Mouse (Mus musculus) embryonic facial prominence, embryonic 10.5 days (tissue): ENCODE data around the gene Gucy2g. TPM values are rescaled to one million over a fixed set of nuclear protein-coding genes. Genes with fewer than 3 reads are reported as not detected.

Source experiments
- DNase-seq: peaks from one replicate; pipeline ENCODE4 v3.0.0-alpha.2; 2017; ENCODE audit warnings: low spot score
- H3K27ac ChIP-seq: fragments of 300-500 bp; sonication (generic); replicated peaks from 2 replicates; pipeline ENCODE4 v1.5.1; 2016; ENCODE audit warnings: mild to moderate bottlenecking
- H3K27me3 ChIP-seq: fragments of 300-500 bp; sonication (generic); replicated peaks from 2 replicates; pipeline ENCODE4 v1.6.1; 2016; ENCODE audit warnings: low read depth, mild to moderate bottlenecking; ENCODE audit not compliant: poor library complexity, severe bottlenecking
- H3K36me3 ChIP-seq: fragments of 300-500 bp; sonication (generic); replicated peaks from 2 replicates; pipeline ENCODE4 v1.6.1; 2016; ENCODE audit warnings: mild to moderate bottlenecking, moderate library complexity
- H3K4me1 ChIP-seq: fragments of 300-500 bp; sonication (generic); 2 replicates; pipeline ENCODE4 v1.6.1; 2016
- H3K4me3 ChIP-seq: fragments of 300-500 bp; sonication (generic); 2 replicates; pipeline ENCODE4 v1.5.1; 2016; ENCODE audit warnings: mild to moderate bottlenecking, moderate library complexity
- H3K9me3 ChIP-seq: fragments of 300-500 bp; sonication (generic); 2 replicates; pipeline ENCODE4 v1.6.1; 2016; ENCODE audit warnings: mild to moderate bottlenecking
- WGBS: fragments of 180-500 bp; shearing (Covaris S2); methylation state at CpG from one replicate; pipeline ENCODE4 v1.1.7; 2016; 5-methylcytosine and 5-hydroxymethylcytosine counted together
- polyA plus RNA-seq: library from polyadenylated mRNA; unstranded; fragments of >200 nt; fragmentation: Nextera tagmentation; extraction: Ambion mirVana; gene quantifications from 2 replicates; pipeline ENCODE4 v1.2.1, GENCODE M21; 2016

Gucy2g gene
- polyA plus RNA-seq: not detected in 2 replicates

GRCm38 (mm10) chr19:55241186-55241645 lies at the start of gene Gucy2g:
Gene Gucy2g (minus strand): TSS chr19:55241236.
- H3K4me1 ChIP-seq: peaks cover 8% of the 10 kb centered on the region
- no peaks in the 10 kb centered on the region for H3K9me3 ChIP-seq
- H3K27ac ChIP-seq: no peak within 1 kb of the TSS
- no peak for DNase-seq
- H3K4me3 ChIP-seq: no peak within 1 kb of the TSS
- H3K27me3 ChIP-seq: no peaks in the 10 kb centered on the region
- H3K36me3 ChIP-seq: no peaks in the 10 kb centered on the region
- 78% methylated on average over 6 of the region's 6 CpGs for WGBS

- no peak overlapping the region for H3K4me3 ChIP-seq
- no peak for DNase-seq
Observed at GRCm38 (mm10) chr19:55288974-55289373, 47.9 kb upstream of the Gucy2g start.

GRCm38 (mm10) chr19:55286034-55286433 lies 45.0 kb upstream of the Gucy2g start:
- peaks cover 47% of the 10 kb centered on the region for H3K36me3 ChIP-seq
- no peaks in the 10 kb centered on the region for H3K4me1 ChIP-seq
- WGBS: 85% methylated on average over 4 of the region's 4 CpGs
- no peak overlapping the region for H3K27ac ChIP-seq
- no peak overlapping the region for H3K4me3 ChIP-seq
- no peaks in the 10 kb centered on the region for H3K27me3 ChIP-seq
- H3K9me3 ChIP-seq: no peaks in the 10 kb centered on the region
- no peak for DNase-seq

More at GRCm38 (mm10) chr19:55288974-55289373, 47.9 kb upstream of the Gucy2g start:
- H3K27ac ChIP-seq: no peak overlapping the region
- H3K4me1 ChIP-seq: no peaks in the 10 kb centered on the region
- H3K36me3 ChIP-seq: peaks cover 36% of the 10 kb centered on the region
- H3K9me3 ChIP-seq: no peaks in the 10 kb centered on the region
- H3K27me3 ChIP-seq: no peaks in the 10 kb centered on the region

GRCm38 (mm10) chr19:55284093-55284492 lies 43.1 kb upstream of the Gucy2g start:
- H3K9me3 ChIP-seq: no peaks in the 10 kb centered on the region
- no peaks in the 10 kb centered on the region for H3K4me1 ChIP-seq
- DNase-seq: no peak
- H3K36me3 ChIP-seq: peaks cover 39% of the 10 kb centered on the region
- H3K4me3 ChIP-seq: no peak overlapping the region
- 93% methylated on average over 4 of the region's 4 CpGs for WGBS
- no peak overlapping the region for H3K27ac ChIP-seq
- H3K27me3 ChIP-seq: no peaks in the 10 kb centered on the region

GRCm38 (mm10) chr19:55276770-55277169 lies 35.7 kb upstream of the Gucy2g start:
- H3K27me3 ChIP-seq: no peaks in the 10 kb centered on the region
- no peak for DNase-seq
- no peak overlapping the region for H3K27ac ChIP-seq
- H3K9me3 ChIP-seq: no peaks in the 10 kb centered on the region
- peaks cover 15% of the 10 kb centered on the region for H3K36me3 ChIP-seq
- H3K4me3 ChIP-seq: no peak overlapping the region
- no peaks in the 10 kb centered on the region for H3K4me1 ChIP-seq
- WGBS: 96% methylated on average over 3 of the region's 3 CpGs

GRCm38 (mm10) chr19:55276100-55276499 lies 35.1 kb upstream of the Gucy2g start:
- H3K4me1 ChIP-seq: 0 out of 2 replicates have a peak, but pooled peaks cover under 1% of the 10 kb centered on the region
- H3K27ac ChIP-seq: no peak overlapping the region
- no peak for DNase-seq
- H3K9me3 ChIP-seq: no peaks in the 10 kb centered on the region
- H3K36me3 ChIP-seq: peaks cover 9% of the 10 kb centered on the region
- H3K27me3 ChIP-seq: no peaks in the 10 kb centered on the region
- WGBS: 84% methylated on average over 4 of the region's 4 CpGs
- H3K4me3 ChIP-seq: no peak overlapping the region

- DNase-seq: no peak
- WGBS: 79% methylated on average over 6 of the region's 6 CpGs
- H3K9me3 ChIP-seq: no peaks in the 10 kb centered on the region
- peaks cover 10% of the 10 kb centered on the region for H3K4me1 ChIP-seq
- no peak overlapping the region for H3K4me3 ChIP-seq
- no peak overlapping the region for H3K27ac ChIP-seq
- H3K36me3 ChIP-seq: no peaks in the 10 kb centered on the region
- no peaks in the 10 kb centered on the region for H3K27me3 ChIP-seq
Observed at GRCm38 (mm10) chr19:55273340-55273739, 32.3 kb upstream of the Gucy2g start.

GRCm38 (mm10) chr19:55271448-55271847 lies 30.4 kb upstream of the Gucy2g start:
- H3K9me3 ChIP-seq: no peaks in the 10 kb centered on the region
- peak; percentile 30 for DNase-seq
- H3K27me3 ChIP-seq: no peaks in the 10 kb centered on the region
- H3K4me3 ChIP-seq: no peak overlapping the region
- H3K36me3 ChIP-seq: no peaks in the 10 kb centered on the region
- WGBS: 33% methylated on average over 3 of the region's 3 CpGs
- peaks cover 10% of the 10 kb centered on the region for H3K4me1 ChIP-seq
- no peak overlapping the region for H3K27ac ChIP-seq

GRCm38 (mm10) chr19:55269051-55269450 lies 28.0 kb upstream of the Gucy2g start:
- DNase-seq: no peak
- Histone ChIP-seq H3K4me3 (no peak overlapping the region), H3K27ac (peak overlapping the region; percentile 19; the same call in 1 of the 2 replicates), H3K36me3 (no peaks in the 10 kb centered on the region), H3K4me1 (peaks cover 10% of the 10 kb centered on the region), H3K9me3 (no peaks in the 10 kb centered on the region), H3K27me3 (no peaks in the 10 kb centered on the region)
- WGBS: 76% methylated on average over 5 of the region's 5 CpGs

- Histone ChIP-seq H3K36me3 (no peaks in the 10 kb centered on the region), H3K9me3 (no peaks in the 10 kb centered on the region), H3K27ac (no peak overlapping the region), H3K27me3 (no peaks in the 10 kb centered on the region), H3K4me1 (peaks cover 10% of the 10 kb centered on the region), H3K4me3 (no peak overlapping the region)
- no peak for DNase-seq
- WGBS: 81% methylated on average over 3 of the region's 3 CpGs
Observed at GRCm38 (mm10) chr19:55268150-55268549, 27.1 kb upstream of the Gucy2g start.

GRCm38 (mm10) chr19:55266786-55267185 lies 25.8 kb upstream of the Gucy2g start:
- WGBS: 78% methylated on average over 3 of the region's 3 CpGs
- Histone ChIP-seq H3K27ac (no peak overlapping the region), H3K4me3 (no peak overlapping the region), H3K27me3 (no peaks in the 10 kb centered on the region), H3K9me3 (no peaks in the 10 kb centered on the region), H3K4me1 (peaks cover 10% of the 10 kb centered on the region), H3K36me3 (no peaks in the 10 kb centered on the region)
- no peak for DNase-seq

GRCm38 (mm10) chr19:55265269-55265668 lies 24.2 kb upstream of the Gucy2g start:
- Histone ChIP-seq H3K4me3 (no peak overlapping the region), H3K9me3 (no peaks in the 10 kb centered on the region), H3K4me1 (peaks cover 5% of the 10 kb centered on the region), H3K27me3 (no peaks in the 10 kb centered on the region), H3K27ac (no peak overlapping the region), H3K36me3 (no peaks in the 10 kb centered on the region)
- WGBS: 82% methylated on average over 3 of the region's 3 CpGs
- no peak for DNase-seq

- Histone ChIP-seq H3K4me3 (no peak overlapping the region), H3K9me3 (no peaks in the 10 kb centered on the region), H3K36me3 (no peaks in the 10 kb centered on the region), H3K27ac (no peak overlapping the region), H3K4me1 (peaks cover 4% of the 10 kb centered on the region; the same call in 1 of the 2 replicates), H3K27me3 (no peaks in the 10 kb centered on the region)
- DNase-seq: no peak
- WGBS: 84% methylated on average over 12 of the region's 12 CpGs
Observed at GRCm38 (mm10) chr19:55260389-55261184, 19.6 kb upstream of the Gucy2g start.
